Mouse (Mus musculus): ENCODE measurements around the gene Tssk6. TPM values are rescaled to one million over a fixed set of nuclear protein-coding genes. Genes with fewer than 3 reads are reported as not detected.

The Tssk6 gene
- polyA plus RNA-seq, 1 experiment from 2014 or later: 2.5 TPM

Other genes starting within 250 kb of the Tssk6 start
- gene Zfp964, start 247.7 kb upstream of the Tssk6 start, polyA plus RNA-seq (2014; fragmentation: Nextera tagmentation; extraction: Ambion mirVana): 1.4 and 1.6 TPM in 2 replicates
- 38.0 and 39.6 TPM in 2 replicates for gene Zfp869, start 191.5 kb upstream of the Tssk6 start, polyA plus RNA-seq (2014; fragmentation: Nextera tagmentation; extraction: Ambion mirVana)
- gene Zfp963, start 152.2 kb upstream of the Tssk6 start, polyA plus RNA-seq (2014; fragmentation: Nextera tagmentation; extraction: Ambion mirVana): 10.0 and 10.2 TPM in 2 replicates
- 0.36 and 1.4 TPM in 2 replicates for gene Gm20422, start 127.3 kb upstream of the Tssk6 start, polyA plus RNA-seq (2014; fragmentation: Nextera tagmentation; extraction: Ambion mirVana)
- gene Atp13a1, start 111.0 kb upstream of the Tssk6 start, polyA plus RNA-seq (2014; fragmentation: Nextera tagmentation; extraction: Ambion mirVana): 31.4 and 41.6 TPM in 2 replicates
- 37.4 and 42.2 TPM in 2 replicates for gene Zfp866, start 111.0 kb upstream of the Tssk6 start, polyA plus RNA-seq (2014; fragmentation: Nextera tagmentation; extraction: Ambion mirVana)
- 16.0 and 26.1 TPM in 2 replicates for gene Gmip, start 93.5 kb upstream of the Tssk6 start, polyA plus RNA-seq (2014; fragmentation: Nextera tagmentation; extraction: Ambion mirVana)
- gene Lpar2, start 79.8 kb upstream of the Tssk6 start, polyA plus RNA-seq (2014; fragmentation: Nextera tagmentation; extraction: Ambion mirVana): 1.3 and 1.4 TPM in 2 replicates
- 46.8 and 47.7 TPM in 2 replicates for gene Pbx4, start 69.7 kb upstream of the Tssk6 start, polyA plus RNA-seq (2014; fragmentation: Nextera tagmentation; extraction: Ambion mirVana)
- gene Cilp2, start 14.5 kb upstream of the Tssk6 start, polyA plus RNA-seq (2014; fragmentation: Nextera tagmentation; extraction: Ambion mirVana): 2.0 and 2.6 TPM in 2 replicates
- 180 and 216 TPM in 2 replicates for gene Ndufa13, start 374 bp downstream of the Tssk6 start, polyA plus RNA-seq (2014; fragmentation: Nextera tagmentation; extraction: Ambion mirVana)
- 9.9 and 10.0 TPM in 2 replicates for gene Yjefn3, start 528 bp downstream of the Tssk6 start, polyA plus RNA-seq (2014; fragmentation: Nextera tagmentation; extraction: Ambion mirVana)
- gene Gatad2a, start 94.2 kb downstream of the Tssk6 start, polyA plus RNA-seq (2014; fragmentation: Nextera tagmentation; extraction: Ambion mirVana): 28.8 and 30.5 TPM in 2 replicates
- 67.4 and 78.1 TPM in 2 replicates for gene Mau2, start 140.6 kb downstream of the Tssk6 start, polyA plus RNA-seq (2014; fragmentation: Nextera tagmentation; extraction: Ambion mirVana)
- 43.5 and 45.5 TPM in 2 replicates for gene Sugp1, start 140.6 kb downstream of the Tssk6 start, polyA plus RNA-seq (2014; fragmentation: Nextera tagmentation; extraction: Ambion mirVana)
- gene Tm6sf2, start 170.7 kb downstream of the Tssk6 start, polyA plus RNA-seq (2014; fragmentation: Nextera tagmentation; extraction: Ambion mirVana): 0.11 and 0.73 TPM in 2 replicates
- 0.19 and 0.28 TPM in 2 replicates for gene Hapln4, start 181.3 kb downstream of the Tssk6 start, polyA plus RNA-seq (2014; fragmentation: Nextera tagmentation; extraction: Ambion mirVana)
- gene Ncan, start 218.7 kb downstream of the Tssk6 start, polyA plus RNA-seq (2014; fragmentation: Nextera tagmentation; extraction: Ambion mirVana): 75.4 and 94.1 TPM in 2 replicates
- gene Nr2c2ap, start 229.1 kb downstream of the Tssk6 start, polyA plus RNA-seq (2014; fragmentation: Nextera tagmentation; extraction: Ambion mirVana): 41.4 and 46.0 TPM in 2 replicates
- gene Rfxank, start 237.0 kb downstream of the Tssk6 start, polyA plus RNA-seq (2014; fragmentation: Nextera tagmentation; extraction: Ambion mirVana): 8.7 and 9.2 TPM in 2 replicates
- gene Borcs8, start 237.3 kb downstream of the Tssk6 start, polyA plus RNA-seq (2014; fragmentation: Nextera tagmentation; extraction: Ambion mirVana): 66.2 and 76.7 TPM in 2 replicates
- gene Mef2b, start 237.5 kb downstream of the Tssk6 start, polyA plus RNA-seq (2014; fragmentation: Nextera tagmentation; extraction: Ambion mirVana): 0.30 and 0.77 TPM in 2 replicates